Mouse (Mus musculus): Measurements from ENCODE around the gene Erp27.
"Not testable (repeated sequence)": the region's sequence is repeated elsewhere in the genome, so short reads cannot be mapped to it uniquely, and the experiment has no call there.

The Erp27 gene

GRCm38 (mm10) chr6:136922080-136922479, at the start of gene Erp27:
Gene Erp27, minus strand, starts transcription at chr6:136922180.
- Histone ChIP-seq H3K4me1 (replicated peaks; ENCODE audit: low read depth, low read length) (no peaks in the 10 kb centered on the region), H3K36me3 (ENCODE audit: insufficient read depth, low read length) (no peaks in the 10 kb centered on the region), H3K4me3 (replicated peaks; ENCODE audit: low read length) (no peak within 1 kb of the TSS), H3K27me3 (ENCODE audit: insufficient read depth, low read length) (no peaks in the 10 kb centered on the region; the same call in 1 of the 2 replicates), H3K9me3 (ENCODE audit: low read length) (no peaks in the 10 kb centered on the region)
- TF ChIP-seq POU5F1 (IDR thresholded peaks at IDR 0.05; ENCODE audit: borderline replicate concordance, low read length) = no peak
- TF ChIP-seq NANOG (IDR thresholded peaks at IDR 0.05; ENCODE audit: borderline replicate concordance, low read length) = no peak
- no peak for TF ChIP-seq CTCF (conservative IDR thresholded peaks at IDR 0.05; ENCODE audit: low read length)

- TF ChIP-seq CTCF (conservative IDR thresholded peaks at IDR 0.05; ENCODE audit: low read length) = peak; percentile 17; the same call in 1 of the 2 replicates
- H3K27me3 ChIP-seq (ENCODE audit: insufficient read depth, low read length); H3K9me3 ChIP-seq (ENCODE audit: low read length); H3K36me3 ChIP-seq (ENCODE audit: insufficient read depth, low read length); H3K4me3 ChIP-seq (replicated peaks; ENCODE audit: low read length): not testable (repeated sequence)
- H3K4me1 ChIP-seq (replicated peaks; ENCODE audit: low read depth, low read length) = peaks cover 11% of the 10 kb centered on the region
Observed at GRCm38 (mm10) chr6:136968877-136969276, 46.9 kb upstream of the Erp27 start.

- H3K36me3 ChIP-seq (ENCODE audit: insufficient read depth, low read length) = no peaks in the 10 kb centered on the region
- no peak overlapping the region for H3K4me3 ChIP-seq (replicated peaks; ENCODE audit: low read length)
- TF ChIP-seq CTCF (conservative IDR thresholded peaks at IDR 0.05; ENCODE audit: low read length) (no peak), POU5F1 (IDR thresholded peaks at IDR 0.05; ENCODE audit: borderline replicate concordance, low read length) (no peak), NANOG (IDR thresholded peaks at IDR 0.05; ENCODE audit: borderline replicate concordance, low read length) (no peak)
- peaks cover 11% of the 10 kb centered on the region for H3K4me1 ChIP-seq (replicated peaks; ENCODE audit: low read depth, low read length)
- H3K9me3 ChIP-seq (ENCODE audit: low read length) = no peaks in the 10 kb centered on the region
- H3K27me3 ChIP-seq (ENCODE audit: insufficient read depth, low read length) = no peaks in the 10 kb centered on the region
Observed at GRCm38 (mm10) chr6:136967466-136967865, 45.5 kb upstream of the Erp27 start.

- Histone ChIP-seq H3K36me3 (ENCODE audit: insufficient read depth, low read length) (no peaks in the 10 kb centered on the region), H3K4me1 (replicated peaks; ENCODE audit: low read depth, low read length) (peaks cover 11% of the 10 kb centered on the region), H3K9me3 (ENCODE audit: low read length) (no peaks in the 10 kb centered on the region), H3K4me3 (replicated peaks; ENCODE audit: low read length) (no peak overlapping the region), H3K27me3 (ENCODE audit: insufficient read depth, low read length) (no peaks in the 10 kb centered on the region)
- TF ChIP-seq NANOG (IDR thresholded peaks at IDR 0.05; ENCODE audit: borderline replicate concordance, low read length) (no peak), CTCF (conservative IDR thresholded peaks at IDR 0.05; ENCODE audit: low read length) (no peak), POU5F1 (IDR thresholded peaks at IDR 0.05; ENCODE audit: borderline replicate concordance, low read length) (no peak)
Observed at GRCm38 (mm10) chr6:136965912-136966311, 43.9 kb upstream of the Erp27 start.

- Histone ChIP-seq H3K9me3 (ENCODE audit: low read length) (no peaks in the 10 kb centered on the region), H3K36me3 (ENCODE audit: insufficient read depth, low read length) (no peaks in the 10 kb centered on the region), H3K4me3 (replicated peaks; ENCODE audit: low read length) (no peak overlapping the region), H3K4me1 (replicated peaks; ENCODE audit: low read depth, low read length) (peaks cover 11% of the 10 kb centered on the region), H3K27me3 (ENCODE audit: insufficient read depth, low read length) (no peaks in the 10 kb centered on the region)
- no peak for TF ChIP-seq POU5F1 (IDR thresholded peaks at IDR 0.05; ENCODE audit: borderline replicate concordance, low read length)
- TF ChIP-seq NANOG (IDR thresholded peaks at IDR 0.05; ENCODE audit: borderline replicate concordance, low read length) = no peak
- no peak for TF ChIP-seq CTCF (conservative IDR thresholded peaks at IDR 0.05; ENCODE audit: low read length)
Observed at GRCm38 (mm10) chr6:136964609-136965510, 42.9 kb upstream of the Erp27 start.

- no peak for TF ChIP-seq POU5F1 (IDR thresholded peaks at IDR 0.05; ENCODE audit: borderline replicate concordance, low read length)
- no peak for TF ChIP-seq NANOG (IDR thresholded peaks at IDR 0.05; ENCODE audit: borderline replicate concordance, low read length)
- TF ChIP-seq CTCF (conservative IDR thresholded peaks at IDR 0.05; ENCODE audit: low read length) = no peak
- no peaks in the 10 kb centered on the region for H3K36me3 ChIP-seq (ENCODE audit: insufficient read depth, low read length)
Observed at GRCm38 (mm10) chr6:136962957-136963356, 41.0 kb upstream of the Erp27 start.

GRCm38 (mm10) chr6:136959131-136959530, 37.2 kb upstream of the Erp27 start:
- TF ChIP-seq NANOG (IDR thresholded peaks at IDR 0.05; ENCODE audit: borderline replicate concordance, low read length) = no peak
- no peak for TF ChIP-seq POU5F1 (IDR thresholded peaks at IDR 0.05; ENCODE audit: borderline replicate concordance, low read length)
- no peak for TF ChIP-seq CTCF (conservative IDR thresholded peaks at IDR 0.05; ENCODE audit: low read length)
- Histone ChIP-seq H3K4me3 (replicated peaks; ENCODE audit: low read length) (no peak overlapping the region), H3K4me1 (replicated peaks; ENCODE audit: low read depth, low read length) (peaks cover 15% of the 10 kb centered on the region), H3K27me3 (ENCODE audit: insufficient read depth, low read length) (no peaks in the 10 kb centered on the region), H3K9me3 (ENCODE audit: low read length) (no peaks in the 10 kb centered on the region), H3K36me3 (ENCODE audit: insufficient read depth, low read length) (no peaks in the 10 kb centered on the region)

More at GRCm38 (mm10) chr6:136962957-136963356, 41.0 kb upstream of the Erp27 start:
- Histone ChIP-seq H3K27me3 (ENCODE audit: insufficient read depth, low read length) (no peaks in the 10 kb centered on the region), H3K4me3 (replicated peaks; ENCODE audit: low read length) (no peak overlapping the region), H3K4me1 (replicated peaks; ENCODE audit: low read depth, low read length) (peaks cover 15% of the 10 kb centered on the region), H3K9me3 (ENCODE audit: low read length) (no peaks in the 10 kb centered on the region)

- H3K36me3 ChIP-seq (ENCODE audit: insufficient read depth, low read length) = no peaks in the 10 kb centered on the region
Observed at GRCm38 (mm10) chr6:136957062-136957461, 35.1 kb upstream of the Erp27 start.

More at GRCm38 (mm10) chr6:136957062-136957461, 35.1 kb upstream of the Erp27 start:
- Histone ChIP-seq H3K4me3 (replicated peaks; ENCODE audit: low read length) (no peak overlapping the region), H3K4me1 (replicated peaks; ENCODE audit: low read depth, low read length) (peaks cover 24% of the 10 kb centered on the region), H3K9me3 (ENCODE audit: low read length) (no peaks in the 10 kb centered on the region), H3K27me3 (ENCODE audit: insufficient read depth, low read length) (no peaks in the 10 kb centered on the region)
- no peak for TF ChIP-seq CTCF (conservative IDR thresholded peaks at IDR 0.05; ENCODE audit: low read length)
- no peak for TF ChIP-seq POU5F1 (IDR thresholded peaks at IDR 0.05; ENCODE audit: borderline replicate concordance, low read length)
- no peak for TF ChIP-seq NANOG (IDR thresholded peaks at IDR 0.05; ENCODE audit: borderline replicate concordance, low read length)
